Mouse (Mus musculus): Measurements from ENCODE around the gene Erg. TPM values are rescaled to one million over a fixed set of nuclear protein-coding genes. Genes with fewer than 3 reads are reported as not detected.
A peak's percentile ranks its signal among the peaks of the same experiment; 100 is the strongest.

The Erg gene
- polyA plus RNA-seq (2015; fragmentation: Nextera tagmentation; extraction: Ambion mirVana) = 1.3 and 1.8 TPM in 2 replicates

DNA sequence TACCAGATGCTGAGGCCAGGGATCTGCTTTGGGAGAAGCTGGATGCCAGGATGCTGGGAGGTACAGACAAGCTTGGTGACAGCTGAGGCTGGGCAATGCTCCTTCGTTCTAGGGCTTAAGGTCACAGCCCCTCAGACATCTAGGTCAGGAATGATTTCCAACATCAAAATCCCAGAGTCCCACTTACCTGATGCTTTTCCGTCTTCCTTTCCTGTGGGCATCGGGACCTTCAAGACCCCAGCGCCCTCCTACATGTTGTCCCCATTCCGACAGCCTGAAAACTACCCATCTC lies at the start of gene Erg:
Gene Erg, minus strand, starts transcription at position 283 of the 292 bp plus-strand sequence.
- DNase-seq (ENCODE audit: low spot score) = no peak

DNA sequence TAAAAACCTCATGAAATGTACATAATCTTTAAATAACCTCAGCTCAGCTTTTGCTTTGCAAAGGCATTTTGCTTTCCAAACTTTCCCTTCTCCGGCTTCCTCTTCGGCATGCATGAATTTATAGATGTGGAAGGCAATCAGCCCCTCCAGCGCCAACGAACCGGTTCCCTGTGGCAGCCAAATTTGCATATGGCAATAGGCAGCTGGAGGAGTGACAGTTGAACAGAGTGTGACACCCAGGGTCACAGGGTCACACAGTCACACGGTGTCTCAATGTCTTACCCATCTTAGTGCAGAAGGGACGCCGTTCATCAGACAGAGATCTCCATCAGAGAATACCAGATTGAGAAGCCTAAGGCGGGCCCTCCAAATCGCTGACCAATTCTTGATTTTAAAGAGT lies 45.4 kb upstream of the Erg start:
- DNase-seq (ENCODE audit: low spot score) = no peak

- DNase-seq (ENCODE audit: low spot score) = peak; percentile 38
Measured at GRCm38 (mm10) chr16:95623876-95624770, 37.7 kb upstream of the Erg start.

DNA sequence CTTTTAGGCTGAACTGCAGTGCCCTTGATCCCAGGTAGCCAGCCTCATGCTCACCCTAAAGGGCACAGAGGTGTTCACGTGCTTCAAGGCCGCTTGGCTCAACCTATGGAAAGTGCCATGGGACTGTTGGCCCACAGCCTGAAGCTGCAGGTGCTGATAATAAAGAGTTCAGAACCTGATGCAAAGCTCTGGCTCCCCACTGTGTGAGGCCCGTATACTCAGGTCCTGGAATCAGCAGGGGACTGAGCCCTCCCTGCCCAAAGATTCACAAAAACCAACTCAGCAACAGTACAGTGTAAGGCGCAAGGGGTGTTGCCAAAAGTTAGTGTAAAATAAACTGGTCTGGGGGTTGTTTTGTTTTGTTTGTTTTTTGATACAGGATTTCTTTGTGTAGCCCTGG lies 36.7 kb upstream of the Erg start:
- DNase-seq (ENCODE audit: low spot score) = no peak

DNA sequence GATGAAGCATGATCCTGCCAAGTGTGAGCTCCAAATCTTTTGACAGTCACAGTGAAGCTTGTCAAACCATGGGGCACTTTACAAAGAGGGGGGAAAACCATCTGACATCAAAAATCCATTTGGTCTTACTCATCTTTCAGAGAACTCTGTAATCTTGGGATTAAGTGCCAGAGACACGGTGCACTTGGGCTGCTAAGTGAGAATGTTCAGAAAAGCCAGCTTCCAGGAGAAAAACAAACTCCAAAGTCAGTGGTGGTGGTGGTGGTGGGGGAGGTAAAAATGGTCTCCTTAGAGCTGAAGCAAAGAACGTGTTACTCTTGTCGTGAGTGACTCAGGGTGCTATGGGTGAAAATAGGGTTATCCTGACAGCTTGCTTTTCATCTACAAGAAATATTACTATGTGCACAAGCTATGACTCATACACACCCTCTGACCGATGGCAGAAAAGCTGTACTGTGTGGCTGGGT lies 33.5 kb upstream of the Erg start:
- DNase-seq (ENCODE audit: low spot score) = no peak

- DNase-seq (ENCODE audit: low spot score) = no peak
Measured at GRCm38 (mm10) chr16:95618206-95618605, 31.8 kb upstream of the Erg start.

- DNase-seq (ENCODE audit: low spot score) = no peak
Measured at GRCm38 (mm10) chr16:95617720-95618119, 31.3 kb upstream of the Erg start.

- peak; percentile 64 for DNase-seq (ENCODE audit: low spot score)
Measured at GRCm38 (mm10) chr16:95615579-95615978, 29.2 kb upstream of the Erg start.

- peak; percentile 18 for DNase-seq (ENCODE audit: low spot score)
Measured at GRCm38 (mm10) chr16:95614482-95614881, 28.1 kb upstream of the Erg start.

DNA sequence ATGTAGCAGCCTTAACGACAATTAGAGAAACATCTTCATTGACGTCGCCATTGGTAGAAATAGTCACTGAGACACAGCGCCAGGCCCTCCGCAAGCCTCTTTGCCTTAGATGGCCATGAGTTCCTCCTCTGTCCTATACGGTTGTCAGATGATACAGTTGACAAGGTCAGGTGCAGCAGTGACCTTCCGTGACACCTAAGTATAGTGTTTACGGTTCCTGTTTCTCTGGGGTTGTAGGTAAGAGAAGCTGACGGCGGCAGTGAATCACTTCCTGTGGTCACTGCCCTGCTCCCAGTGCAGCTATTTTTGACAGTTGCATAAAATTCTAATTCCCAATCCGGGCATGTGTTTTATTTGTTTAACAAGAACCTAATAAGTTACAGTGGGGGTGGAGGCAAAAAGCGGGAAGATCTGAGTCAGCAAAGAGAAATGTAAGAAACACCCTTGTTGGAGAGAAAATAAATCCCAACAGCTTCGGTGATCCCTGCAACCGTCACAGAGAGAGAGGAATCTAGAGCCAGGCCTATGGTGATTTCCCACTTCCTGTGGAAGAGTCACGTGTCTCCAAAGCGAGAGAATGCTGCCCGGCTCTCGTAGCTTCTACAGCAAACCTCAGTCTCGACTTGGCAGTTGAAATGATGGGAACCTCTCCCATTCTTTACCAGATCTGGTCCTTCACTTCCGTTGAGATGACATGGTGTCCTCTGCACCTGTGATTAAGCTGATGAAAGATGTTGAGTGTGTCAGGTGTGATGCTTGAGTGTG lies 25.8 kb upstream of the Erg start:
- DNase-seq (ENCODE audit: low spot score) = no peak

DNA sequence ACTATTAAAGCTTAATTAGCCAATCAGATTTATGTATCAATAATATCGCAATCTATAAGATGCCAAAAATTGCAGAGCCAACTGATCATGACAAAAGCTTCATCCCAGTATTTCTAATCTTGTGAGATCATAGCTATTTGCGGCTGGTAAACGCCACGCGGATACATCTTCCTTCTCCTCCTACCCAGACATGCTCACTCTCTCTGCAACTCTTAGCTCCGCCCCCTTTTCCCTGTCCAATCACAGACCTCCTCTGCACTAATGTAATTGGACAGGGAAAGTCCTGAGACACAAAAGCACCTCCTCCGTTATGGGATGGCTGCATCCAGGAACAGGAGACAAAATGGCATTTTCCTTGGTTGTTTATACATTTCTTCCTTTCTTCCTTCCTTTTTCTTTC lies 22.2 kb upstream of the Erg start:
- no peak for DNase-seq (ENCODE audit: low spot score)

- DNase-seq (ENCODE audit: low spot score) = peak; percentile 84
Measured at GRCm38 (mm10) chr16:95605304-95605703, 18.9 kb upstream of the Erg start.

DNA sequence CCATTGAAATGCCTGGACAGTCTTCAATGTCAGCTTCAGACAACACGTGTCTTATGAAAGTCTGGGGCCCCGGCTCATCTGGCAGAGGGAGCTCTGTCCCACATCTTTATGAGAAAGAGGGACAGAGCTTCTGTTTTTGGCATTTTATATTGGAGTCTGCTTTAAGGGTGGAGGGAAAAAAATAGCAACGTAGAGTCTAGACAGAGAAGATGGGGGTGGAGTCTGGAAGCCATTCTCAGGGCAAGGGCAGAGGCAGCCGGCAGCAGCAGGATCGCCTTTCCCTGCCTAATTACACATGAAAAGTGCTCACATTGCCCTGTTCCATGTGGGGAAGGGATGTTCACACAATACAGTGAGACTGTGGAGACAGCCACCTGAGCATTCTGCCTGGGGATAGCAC lies 16.1 kb upstream of the Erg start:
- DNase-seq (ENCODE audit: low spot score) = no peak

DNA sequence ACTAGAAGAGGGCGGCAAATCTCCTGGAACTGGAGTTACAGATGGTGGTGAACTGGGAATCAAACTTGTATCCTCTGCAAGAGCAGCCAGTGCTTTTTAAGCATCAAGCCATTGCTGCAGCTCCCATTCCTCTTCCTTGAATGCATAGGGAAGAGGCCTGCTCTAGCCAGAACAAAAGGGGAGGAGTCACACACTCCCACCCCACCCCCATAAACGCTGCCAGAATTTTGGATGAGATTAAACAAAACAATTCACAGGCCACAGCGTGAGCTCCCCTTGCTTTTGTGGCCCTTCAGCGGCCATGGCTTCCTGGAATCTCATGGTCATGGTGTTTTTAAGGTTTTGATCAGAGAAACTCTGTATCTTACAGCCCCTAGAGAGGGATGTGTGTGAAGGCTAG lies 15.4 kb upstream of the Erg start:
- DNase-seq (ENCODE audit: low spot score) = no peak

GRCm38 (mm10) chr16:95601219-95601580 lies 14.8 kb upstream of the Erg start:
- no peak for DNase-seq (ENCODE audit: low spot score)

DNA sequence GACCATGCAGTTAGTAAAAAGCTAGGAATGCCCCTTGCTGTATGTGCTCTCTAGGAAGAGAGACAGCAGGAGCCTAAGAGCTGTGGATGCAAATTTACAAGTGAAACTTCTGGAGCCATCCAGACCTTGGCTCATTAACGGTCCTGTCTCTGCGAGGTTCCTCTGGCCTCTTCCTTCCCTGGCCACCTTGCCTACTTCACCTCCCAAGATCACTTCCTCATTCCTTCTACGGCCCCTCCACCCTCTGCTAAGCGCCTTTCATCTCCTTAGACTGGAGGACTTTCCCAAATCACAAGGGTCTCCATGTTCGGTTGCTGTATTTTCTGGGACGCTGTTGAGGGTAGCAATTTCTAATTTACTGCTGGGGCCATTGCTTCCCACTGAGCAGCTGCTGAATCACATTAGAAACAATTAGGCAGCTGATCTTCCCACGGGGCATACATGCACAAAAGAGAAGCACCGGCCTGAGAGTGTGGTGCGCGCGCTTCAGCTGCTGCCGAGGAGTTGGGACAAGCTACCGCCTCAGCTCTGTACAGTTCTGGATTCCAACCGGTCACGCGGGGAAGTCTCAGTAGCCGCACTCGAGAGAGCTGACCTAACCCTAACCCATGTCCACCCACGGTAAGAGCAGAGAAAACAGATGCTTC lies 14.3 kb upstream of the Erg start:
- DNase-seq (ENCODE audit: low spot score) = no peak

DNA sequence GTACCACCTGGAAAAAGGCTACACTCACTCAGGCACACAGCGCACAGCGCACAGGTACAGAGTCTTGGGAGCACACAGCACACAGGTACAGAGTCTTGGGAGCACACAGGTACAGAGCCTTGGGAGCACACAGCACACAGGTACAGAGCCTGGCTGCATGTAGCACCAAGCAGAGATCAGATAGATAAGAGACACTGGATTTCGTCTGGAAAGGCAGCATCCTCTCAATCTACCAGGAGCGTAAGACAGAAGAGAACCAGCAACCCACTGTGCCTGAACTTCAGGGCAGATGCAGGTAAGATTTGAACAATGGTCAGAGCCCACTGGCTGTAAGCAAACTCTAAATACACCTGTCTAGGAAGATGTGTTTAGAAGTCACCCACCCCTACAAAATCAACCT lies 12.5 kb upstream of the Erg start:
- no peak for DNase-seq (ENCODE audit: low spot score)

GRCm38 (mm10) chr16:95597578-95597951 lies 11.2 kb upstream of the Erg start:
- no peak for DNase-seq (ENCODE audit: low spot score)

DNA sequence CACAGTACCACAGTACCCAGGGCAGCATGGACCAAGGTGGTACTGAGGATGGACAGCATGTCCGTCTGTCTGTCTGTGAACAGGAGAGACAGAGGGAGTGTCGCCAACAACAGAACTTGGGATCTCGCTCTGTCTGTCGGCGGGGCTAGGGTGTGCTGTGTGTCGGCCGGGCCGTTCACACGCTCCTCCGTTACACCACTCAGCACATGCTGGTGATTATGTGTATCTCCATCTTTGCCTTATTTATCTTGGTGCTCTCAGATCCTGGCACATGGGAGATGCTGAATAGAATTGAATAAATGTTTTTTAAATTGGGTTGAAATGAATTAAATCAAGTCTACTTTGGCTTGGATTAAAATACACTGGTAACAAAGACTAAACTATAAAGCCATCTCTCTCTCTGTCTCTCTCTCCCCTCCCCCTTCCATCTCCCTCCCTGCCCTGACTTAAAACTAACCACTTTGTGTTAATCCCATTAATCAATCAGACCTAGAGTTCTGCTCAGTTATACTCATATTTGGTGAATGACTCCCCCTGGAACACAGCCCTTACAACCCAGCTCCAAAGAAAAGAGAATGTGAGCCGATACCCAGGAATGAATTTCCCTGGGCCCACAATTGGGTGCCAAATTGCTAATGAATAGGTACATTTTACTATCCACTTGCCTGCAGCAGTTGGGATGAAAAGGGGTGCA lies 10.6 kb upstream of the Erg start:
- DNase-seq (ENCODE audit: low spot score) = no peak

- DNase-seq (ENCODE audit: low spot score) = no peak
Measured at GRCm38 (mm10) chr16:95588849-95589248, 2.5 kb upstream of the Erg start.

GRCm38 (mm10) chr16:95586726-95587125 lies 333 bp upstream of the Erg start:
- DNase-seq (ENCODE audit: low spot score) = no peak
